Mouse (Mus musculus) urinary bladder, postnatal 25 days (tissue): ENCODE measurements around the gene Zcchc4.

Experiments
- DNase-seq: peaks from one replicate; pipeline ENCODE4 v3.0.0; 2022; ENCODE audit warnings: low spot score

Zcchc4 gene

DNA sequence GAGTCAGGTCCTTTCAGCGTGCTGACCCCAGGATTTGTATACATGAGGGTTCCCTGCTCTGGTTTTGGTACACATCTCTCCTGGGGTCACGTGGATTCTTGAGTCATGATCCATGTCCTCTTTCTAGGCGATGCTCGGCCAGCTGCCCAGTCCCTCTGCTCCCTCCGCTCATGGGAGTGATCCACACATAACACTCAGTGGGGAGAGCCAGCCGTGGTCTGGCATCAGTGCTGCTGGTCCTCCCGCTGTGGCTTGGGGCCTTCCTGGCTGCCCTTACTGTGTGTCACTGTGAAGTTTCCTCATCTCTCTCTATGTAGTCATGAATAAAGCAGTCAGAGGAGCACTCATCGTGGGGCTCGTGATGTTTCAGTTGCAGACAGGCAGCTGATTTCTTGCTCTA is 18.9 kb downstream of the Zcchc4 start:
- DNase-seq = no peak

DNA sequence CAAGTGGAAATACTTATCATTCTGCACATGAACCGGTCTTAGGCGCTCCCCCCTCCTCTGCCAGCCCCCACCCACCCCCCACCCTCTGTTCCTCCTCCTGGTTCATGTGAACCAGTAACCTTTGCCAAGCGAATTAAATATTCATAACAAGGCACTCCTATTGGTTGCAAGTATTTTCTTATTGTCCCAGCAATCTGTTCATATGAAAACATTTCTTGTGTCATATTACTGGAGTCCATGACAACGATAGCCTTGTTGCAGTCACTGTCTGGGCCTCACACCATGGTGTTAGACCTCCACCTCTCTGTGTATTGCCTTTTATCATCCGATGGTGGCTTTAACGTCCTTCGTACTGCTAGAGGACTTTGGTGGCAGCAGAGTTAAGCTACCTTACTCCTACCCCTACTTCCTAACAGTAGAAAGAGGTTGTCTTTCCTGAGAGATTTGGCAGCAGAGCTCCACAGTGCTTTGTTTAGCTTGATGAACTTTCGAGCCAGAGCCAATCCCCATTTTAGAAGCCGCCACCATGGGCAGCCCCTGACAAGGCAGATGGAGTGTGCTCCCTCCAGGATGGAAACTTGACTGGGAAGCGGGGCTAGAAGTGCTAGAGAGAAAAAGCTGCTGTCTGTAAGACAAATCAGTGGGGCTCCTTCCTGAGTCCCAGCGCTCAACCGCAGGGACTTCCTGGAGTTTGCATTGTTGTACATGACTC is 24.2 kb downstream of the Zcchc4 start:
- no peak for DNase-seq

DNA sequence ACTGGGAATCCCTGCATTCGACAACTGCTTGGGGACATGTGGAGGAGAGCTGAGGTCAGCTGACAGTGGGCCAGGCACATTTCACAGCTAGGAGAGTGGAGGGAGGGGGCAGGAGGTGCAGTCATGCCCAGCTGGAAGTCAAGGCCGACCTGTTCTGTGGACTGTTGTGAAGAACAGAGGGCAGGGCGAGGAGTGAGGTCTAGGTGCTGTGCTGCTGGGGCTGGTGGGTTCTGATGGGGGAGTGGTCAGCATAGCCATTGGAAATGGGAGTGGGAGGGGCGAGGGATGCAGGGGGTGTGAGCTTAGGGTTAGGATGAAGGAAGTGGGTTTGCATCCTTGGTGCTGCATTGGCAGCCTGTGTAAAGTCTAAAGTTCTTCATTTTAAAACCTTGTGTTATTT is 30.6 kb downstream of the Zcchc4 start:
- no peak for DNase-seq

DNA sequence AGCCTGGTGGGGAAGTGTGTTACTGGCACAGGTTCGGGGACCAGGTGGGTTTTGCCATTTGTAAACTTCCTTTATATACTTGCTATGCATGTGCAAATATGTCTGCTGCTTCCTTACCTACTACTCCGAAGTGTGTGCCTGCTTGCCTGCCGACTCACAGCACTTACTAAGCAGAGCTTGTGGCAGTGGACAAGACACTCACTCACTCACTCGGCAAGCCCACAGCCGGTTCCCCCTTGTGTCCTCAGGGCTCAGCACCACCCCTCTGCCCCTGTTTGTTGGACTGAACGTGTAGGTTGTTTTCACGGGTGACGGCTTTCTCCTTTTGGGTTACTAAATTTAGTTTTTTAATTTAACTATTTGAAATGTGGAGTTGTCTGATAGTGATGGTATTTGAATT is 31.1 kb downstream of the Zcchc4 start:
- no peak for DNase-seq

DNA sequence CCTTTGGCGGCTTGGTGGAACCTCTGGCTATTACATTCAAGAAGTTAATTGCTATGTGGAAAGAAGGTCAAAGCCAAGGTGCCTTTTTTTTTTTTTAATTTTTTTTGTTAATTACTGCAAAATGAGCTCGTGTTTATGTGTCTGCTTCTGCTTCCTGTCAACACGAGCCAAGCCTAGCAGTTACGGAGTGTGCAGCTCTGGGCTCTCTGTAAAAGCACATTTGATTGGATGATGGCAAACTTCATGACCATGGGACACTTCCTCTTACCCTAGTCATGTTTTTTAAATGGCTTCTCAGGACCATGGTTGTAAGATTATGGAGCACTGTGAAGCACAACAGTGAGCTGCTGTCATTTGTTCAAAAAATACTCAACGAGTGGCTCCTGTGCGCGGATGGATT is 31.8 kb downstream of the Zcchc4 start:
- no peak for DNase-seq

DNA sequence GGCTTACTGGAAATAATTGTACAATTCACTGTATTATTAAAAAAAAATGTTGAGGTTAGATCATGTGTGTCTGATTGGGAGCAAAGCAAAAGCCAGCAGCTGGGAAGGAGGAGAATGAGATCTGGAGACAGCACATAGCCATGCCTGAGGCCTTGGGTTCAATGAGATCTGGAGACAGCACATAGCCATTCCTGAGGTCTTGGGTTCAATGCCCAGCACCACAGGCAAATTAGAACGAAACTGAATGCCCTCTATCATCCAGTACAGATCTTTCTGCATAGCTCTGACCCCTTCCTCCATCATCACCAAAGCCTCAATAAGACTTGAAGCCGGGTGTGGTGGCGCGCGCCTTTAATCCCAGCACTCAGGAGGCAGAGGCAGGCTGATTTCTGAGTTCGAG is 35.2 kb downstream of the Zcchc4 start:
- no peak for DNase-seq

DNA sequence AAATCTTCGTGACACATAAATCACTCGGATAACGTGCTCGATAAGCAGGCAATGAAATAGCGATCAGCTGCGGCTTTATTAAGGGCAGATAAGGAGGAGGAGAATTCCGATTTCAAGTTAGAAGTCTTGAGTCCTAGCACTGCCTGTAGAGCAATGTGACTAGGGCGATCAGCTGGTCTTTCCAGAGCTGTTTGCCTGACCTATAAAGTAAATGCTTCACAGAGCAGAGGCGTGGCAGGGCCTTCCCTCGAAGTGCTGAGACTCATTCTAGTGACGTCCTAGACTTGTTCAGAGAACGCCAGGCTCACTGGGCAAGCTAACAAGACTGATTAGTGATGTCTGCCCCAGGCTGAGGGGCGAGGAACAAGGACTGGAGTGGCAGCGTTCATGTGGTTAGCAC is 35.8 kb downstream of the Zcchc4 start:
- DNase-seq = no peak

DNA sequence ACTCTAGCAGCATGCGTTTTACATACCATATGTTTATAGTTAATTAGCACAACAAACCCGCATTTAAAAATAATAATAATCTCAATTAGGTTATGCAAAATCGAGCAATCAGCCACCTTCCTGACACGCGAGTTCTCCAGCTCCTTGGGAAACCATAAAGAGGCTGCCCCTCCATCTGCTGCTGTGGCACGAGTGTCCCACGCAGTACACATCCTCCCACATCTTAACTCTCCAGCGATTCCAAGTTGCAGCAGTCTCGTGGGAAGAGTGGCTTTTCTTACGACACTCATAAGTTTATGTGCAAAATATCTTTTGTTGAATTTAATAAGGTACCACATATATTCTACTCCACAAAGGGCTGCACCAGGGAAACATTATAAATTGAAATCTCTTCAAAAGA is 37.2 kb downstream of the Zcchc4 start:
- DNase-seq = no peak

DNA sequence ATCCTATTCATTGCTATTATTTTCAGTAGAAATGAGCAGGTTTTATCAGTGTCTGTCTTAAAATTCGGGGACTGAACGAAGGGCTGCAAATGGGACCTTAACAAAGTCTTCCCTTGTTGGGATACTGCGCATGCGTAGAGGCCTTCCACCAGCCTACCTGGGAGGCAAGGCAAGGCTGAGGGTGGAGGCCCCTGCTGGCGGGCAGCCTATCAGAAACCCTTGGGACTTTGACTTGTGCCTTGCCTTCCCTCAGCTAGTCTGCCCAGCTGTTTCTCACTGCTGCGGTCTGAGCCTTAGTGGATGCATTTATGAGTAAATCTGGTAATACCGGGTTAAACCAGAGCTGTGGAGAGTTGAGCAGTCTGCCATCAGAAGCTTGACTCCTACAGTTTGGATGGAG is 38.1 kb downstream of the Zcchc4 start:
- no peak for DNase-seq

DNA sequence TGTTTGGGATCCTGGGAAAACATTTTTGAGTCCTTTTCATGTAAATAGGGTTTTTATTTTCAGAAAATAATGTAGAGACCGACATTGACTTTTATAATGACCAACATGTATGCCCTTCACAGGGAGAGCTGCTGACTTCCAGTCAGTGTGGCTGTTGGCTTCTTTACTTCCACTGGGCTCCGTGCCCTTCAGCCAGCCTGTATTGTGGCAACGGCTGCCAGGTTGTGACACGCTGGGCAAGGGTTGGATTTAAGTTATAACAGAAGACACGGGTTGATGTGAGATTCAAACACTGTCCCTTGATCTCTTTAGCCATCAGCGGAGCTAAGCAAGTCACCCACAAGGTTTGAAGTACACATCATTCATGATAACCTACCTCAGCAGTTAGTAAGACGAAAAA is 43.5 kb downstream of the Zcchc4 start:
- no peak for DNase-seq

DNA sequence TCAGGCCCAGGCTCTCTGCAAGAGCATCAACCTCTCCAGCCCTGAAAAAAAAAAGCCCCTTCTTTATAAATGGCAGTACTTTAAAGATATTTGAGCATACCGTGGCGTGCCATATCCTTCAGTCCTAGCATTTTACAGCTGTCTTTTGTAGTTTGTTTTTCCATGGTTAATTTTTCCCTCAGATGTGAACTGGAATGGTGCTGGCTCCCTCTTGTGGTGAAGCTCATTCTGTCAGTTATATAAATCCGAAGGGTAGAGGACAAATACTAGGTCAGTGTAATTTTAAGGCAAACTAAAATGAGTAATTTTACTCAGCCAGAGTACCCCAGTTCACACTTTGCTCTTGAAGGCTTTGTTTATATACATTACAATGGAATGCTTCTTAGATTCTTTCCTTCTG is 46.5 kb downstream of the Zcchc4 start:
- peak; percentile 32 for DNase-seq

DNA sequence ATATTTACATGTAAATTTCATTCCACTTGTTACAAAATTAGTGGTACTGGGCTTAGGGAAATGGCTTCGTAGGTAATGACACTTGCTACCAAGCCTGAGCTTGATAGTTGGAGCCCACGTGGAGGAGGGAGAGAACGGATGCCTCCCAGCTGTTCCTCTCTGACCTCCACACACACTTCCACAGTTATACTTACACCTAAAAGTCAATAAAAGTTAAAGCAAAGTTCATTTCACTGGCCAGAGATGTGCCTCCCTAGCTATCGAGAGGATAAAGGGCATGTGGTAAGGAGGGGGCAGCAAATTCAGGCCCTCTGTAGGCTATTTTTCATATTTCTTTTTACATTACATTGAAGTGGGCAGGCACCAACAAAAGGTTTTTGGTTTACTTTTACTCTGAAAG is 52.7 kb downstream of the Zcchc4 start:
- DNase-seq = no peak

DNA sequence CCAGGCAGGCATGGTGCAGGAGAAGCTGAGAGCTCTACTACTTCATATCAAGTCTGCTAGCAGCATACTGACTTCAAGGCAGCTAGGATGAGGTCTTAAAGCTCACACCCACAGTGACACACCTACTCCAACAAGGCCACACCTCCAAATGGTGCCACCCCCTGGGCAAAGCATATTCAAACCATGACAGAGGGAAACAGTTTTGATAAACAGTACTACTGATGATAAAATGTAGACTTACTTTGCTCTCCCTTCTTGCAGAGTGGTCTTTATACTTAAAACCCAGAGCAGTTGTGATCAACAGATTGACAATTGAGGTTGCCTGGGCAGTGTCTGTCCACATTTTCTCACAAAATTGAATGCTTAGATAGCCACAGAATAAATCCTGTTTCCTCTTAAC is 57.8 kb downstream of the Zcchc4 start:
- no peak for DNase-seq

DNA sequence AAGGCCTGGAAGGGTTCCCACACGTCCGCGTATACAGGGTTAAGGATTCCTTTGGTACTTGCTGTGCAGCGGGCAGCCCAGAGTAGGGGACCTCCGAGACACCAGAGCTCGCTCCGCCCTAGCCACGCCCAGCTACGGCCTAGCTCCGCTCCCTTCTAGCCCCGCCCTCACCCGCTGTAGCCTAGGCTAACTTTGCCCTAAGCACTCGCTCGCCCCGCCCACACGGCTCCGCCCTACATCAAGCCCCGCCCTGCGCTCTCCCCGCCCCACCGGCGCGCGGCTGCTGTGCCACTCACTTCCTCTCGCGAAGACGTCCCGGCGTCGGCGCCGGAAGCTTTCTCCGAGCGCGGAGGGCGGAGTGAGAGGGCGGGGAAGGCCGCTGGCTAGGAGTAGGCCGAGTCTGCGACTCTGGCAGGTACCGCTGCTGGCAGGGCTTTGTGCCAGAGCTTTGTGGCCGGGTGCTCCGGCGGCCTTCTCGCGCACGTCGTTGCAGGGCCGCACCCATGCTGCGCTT is 58.6 kb downstream of the Zcchc4 start, which contains the start of gene Anapc4:
Gene Anapc4, plus strand, starts transcription at position 252 of the 514 bp plus-strand sequence.
- peak; percentile 99 for DNase-seq

DNA sequence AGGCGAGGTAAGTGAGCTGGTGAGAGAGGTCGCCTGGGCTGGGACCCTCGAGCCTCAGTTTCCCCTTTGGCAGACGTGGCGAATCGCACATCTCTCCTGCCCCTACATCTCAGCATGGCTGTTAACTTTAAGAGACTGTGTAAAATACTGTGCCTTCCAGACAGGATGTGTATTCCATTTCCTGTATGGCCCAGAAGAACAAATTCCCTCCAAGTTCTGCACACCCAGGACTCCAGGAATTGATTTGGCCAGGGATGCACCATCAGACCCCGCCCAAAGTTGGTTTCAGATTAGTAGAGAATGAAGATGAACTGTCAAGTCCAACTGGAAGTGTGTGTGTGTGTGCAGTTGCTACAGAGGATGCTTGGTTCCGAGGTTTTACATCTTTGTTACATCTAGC is 59.2 kb downstream of the Zcchc4 start:
- DNase-seq = no peak

DNA sequence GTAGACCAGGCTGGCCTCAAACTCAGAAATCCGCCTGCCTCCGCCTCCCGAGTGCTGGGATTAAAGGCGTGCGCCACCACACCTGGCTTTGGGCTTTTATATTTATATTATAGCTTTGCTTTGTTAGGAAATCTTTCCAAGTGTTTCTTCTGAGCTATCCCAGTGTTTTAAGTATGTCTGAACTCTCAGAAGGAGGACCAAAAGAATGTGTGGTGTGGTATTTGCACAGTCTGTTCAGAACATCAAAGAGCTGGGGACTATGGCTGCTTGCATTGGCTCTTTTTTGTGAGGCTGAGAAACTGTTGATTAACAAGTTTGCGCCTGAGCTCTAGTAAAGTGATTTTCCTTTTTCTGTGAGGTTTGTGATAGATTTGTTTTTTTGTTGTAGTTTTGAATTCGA is 69.1 kb downstream of the Zcchc4 start:
- no peak for DNase-seq

DNA sequence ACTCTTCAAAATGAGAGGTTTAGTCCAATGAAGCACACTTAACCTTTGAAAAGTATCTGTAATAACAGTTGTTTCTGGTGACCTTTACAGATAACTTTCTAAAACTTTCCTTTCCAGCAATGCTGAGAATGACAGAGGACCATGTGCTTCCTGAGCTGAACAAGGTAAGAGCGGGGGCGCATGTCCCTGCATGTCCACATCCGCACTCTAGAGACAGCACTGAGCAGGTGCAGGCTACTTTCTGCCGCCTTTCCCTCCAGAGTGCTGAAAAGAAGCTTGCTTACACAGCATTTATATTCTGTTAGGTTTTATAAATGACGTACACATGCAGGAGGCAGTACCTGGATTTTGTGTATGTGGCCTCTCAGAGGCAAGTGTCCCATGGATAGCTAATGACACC is 80.5 kb downstream of the Zcchc4 start:
- no peak for DNase-seq

DNA sequence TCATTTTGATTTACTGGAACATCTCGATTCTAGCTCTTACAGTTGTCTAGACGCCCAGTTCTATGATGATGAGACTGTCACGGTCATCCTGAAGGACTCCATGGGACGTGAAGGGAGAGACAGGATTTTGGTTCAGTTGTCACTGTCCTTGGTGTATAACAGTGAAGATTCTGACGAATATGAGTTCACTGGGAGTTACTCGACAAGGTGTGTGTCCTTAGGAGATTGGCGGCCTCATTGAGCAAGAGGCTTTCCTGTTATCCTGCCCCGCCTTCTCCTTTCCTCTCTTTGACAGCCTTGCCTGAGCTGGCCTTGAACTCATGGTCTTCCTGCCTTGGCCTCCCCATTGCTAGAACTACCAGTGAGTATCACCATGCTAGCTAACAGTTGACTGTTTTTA is 89.2 kb downstream of the Zcchc4 start:
- DNase-seq = no peak

DNA sequence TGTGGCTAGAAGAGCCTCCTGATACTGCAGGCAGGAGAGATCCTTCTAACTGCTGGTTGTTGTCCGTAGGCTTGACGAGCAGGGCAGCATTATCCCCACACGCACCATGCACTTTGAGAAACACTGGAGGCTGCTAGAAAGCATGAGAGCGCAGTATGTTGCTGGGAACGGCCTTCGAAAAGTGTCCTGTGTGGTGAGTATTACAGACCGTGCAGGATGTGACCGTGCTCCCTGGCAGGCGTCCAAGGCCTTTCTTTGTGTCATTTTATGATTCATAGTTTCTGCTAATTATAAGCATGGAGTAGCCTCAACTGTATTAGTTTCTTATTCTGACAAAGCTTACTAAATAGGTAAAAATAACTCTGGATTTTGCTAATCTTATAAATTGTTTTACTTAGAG is 90.6 kb downstream of the Zcchc4 start:
- peak; percentile 38 for DNase-seq

DNA sequence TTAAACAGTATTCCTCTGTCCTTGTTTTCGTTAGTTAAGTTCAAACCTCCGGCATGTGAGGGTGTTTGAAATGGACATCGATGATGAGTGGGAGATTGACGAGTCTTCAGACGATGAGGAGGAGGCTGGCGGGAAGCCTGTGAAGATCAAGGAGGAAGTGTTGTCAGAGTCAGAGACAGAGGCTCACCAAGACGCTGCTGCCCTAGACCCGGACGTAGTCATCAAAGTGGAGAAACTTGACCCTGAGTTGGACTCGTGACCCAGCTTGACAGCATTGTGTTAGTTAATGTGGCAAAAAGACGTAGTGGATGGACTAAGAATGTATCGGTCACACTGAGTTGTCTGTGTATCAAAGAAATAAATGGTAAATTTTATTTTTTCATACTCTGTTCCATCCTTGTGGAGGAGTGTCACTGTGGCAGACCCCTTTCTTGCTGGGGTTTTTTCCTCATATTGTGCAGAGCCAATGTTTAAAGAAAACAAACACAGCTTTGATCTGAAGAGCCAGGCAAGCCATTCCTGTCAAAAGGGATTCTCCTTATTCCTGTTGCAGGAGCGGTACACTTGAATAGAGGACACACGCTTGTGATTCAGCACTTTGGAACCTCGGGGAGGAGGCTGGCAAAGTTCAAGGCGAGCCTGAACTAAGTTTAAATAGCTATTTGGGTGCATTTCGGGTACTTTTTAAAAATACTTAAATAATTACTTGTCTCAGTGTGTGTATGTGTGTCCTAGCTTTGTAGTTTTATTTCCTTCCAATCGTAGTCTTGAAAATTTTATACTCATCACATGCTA is 91.3 kb downstream of the Zcchc4 start:
- DNase-seq = no peak

DNA sequence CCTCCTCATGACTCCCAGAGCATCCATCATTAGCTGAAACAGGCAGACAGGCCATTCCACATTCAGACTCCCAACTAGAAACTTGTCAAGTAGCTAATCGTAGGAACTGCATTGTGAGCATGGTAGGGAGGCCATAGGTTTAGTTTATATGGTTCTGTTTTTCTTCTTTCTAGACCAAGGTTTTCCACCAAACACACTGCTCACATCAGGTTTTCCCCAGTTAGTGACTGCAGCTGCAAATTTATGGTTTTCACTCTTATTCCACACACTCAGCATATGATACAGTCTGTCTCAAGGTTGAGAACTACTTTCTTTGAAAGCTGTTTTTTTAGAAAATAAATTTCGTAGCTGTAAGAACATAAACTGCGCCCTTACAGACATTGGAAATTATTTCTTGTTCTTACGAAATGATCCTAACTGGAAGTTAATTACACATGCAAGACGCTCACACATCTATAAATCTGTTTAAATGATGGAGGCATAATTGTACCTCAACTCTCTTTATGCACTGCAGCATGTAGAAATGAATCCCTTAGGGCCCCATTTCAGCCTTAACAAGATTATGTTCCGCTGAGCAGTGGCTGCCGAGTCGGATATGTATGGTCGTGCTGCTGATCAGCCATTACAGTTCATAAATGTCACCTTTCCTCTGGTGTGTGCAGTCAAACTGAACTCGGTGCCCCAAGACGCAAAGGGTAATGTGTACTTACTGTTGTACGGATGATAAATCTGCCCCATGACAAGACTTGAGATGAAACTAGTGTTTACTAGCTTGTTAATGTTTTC is 93.9 kb downstream of the Zcchc4 start:
- DNase-seq = no peak

DNA sequence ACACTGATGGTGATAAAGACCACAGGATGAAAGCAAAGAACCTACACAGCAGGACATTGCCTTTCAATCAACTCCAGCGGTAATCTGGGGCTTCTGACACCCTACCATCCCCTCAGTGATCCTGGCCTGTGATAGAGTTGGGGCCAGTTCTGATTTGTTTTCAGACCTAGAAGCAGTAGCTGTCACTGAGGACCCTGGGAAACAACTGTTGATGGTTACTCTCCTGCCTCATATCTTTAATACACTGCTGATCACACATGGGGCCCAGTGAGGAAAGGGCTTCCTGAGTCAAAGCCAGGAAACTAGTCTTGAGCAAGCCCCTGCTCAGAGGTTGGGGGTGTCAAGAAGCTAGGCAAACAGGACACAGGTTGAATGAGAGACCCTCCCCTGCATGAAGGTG is 96.3 kb downstream of the Zcchc4 start:
- no peak for DNase-seq

DNA sequence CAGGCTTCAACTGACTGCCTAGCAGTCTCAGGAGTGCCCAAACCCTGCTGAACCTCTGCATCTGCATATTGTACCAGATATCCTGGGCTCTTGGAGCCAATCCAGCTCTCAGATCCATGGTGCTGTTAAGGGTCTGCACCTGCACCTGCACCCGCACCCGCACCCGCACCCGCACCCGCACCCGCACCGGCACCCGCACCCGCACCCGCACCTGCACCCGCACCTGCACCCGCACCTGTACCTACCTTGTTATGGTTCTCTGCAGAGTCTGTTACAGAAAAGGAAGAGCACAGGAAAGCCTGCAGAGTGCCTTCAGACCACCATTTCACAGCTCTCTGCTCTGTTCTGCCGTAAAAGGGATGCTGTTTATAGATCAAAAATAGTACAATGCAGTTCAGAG is 96.8 kb downstream of the Zcchc4 start:
- DNase-seq = no peak
